In genomic region chr19:41441911-41442607, GRCm38 (mm10) we compare ENCODE assay signal across 8 mouse cellular contexts. TPM values are rescaled to one million over a fixed set of nuclear protein-coding genes. Genes with fewer than 3 reads are reported as not detected.
DNase-seq lines count a peak whose midpoint lies in the region; ATAC-seq and TF ChIP-seq lines count a peak whose summit lies in the region.

No protein-coding gene starts in this region.

- peak; percentile 63 for ATAC-seq in CD4-positive, CD25-positive, alpha-beta regulatory T cell, adult 4 months
- ATAC-seq in limb, embryonic 12.5 days (ENCODE audit: insufficient number of reproducible peaks, insufficient read depth, low FRiP score, low TSS enrichment, low read depth) = no peak
- no peak for ATAC-seq in stomach, embryonic 15.5 days (ENCODE audit: insufficient read depth, low FRiP score, low read depth)

- H3K4me2 ChIP-seq in limb, embryonic 12.5 days = peak overlapping the region; percentile 51
- H3K4me2 ChIP-seq in stomach, embryonic 15.5 days = peak overlapping the region; percentile 50

- TF ChIP-seq CTCF in gastrocnemius, adult 2 months (IDR thresholded peaks at IDR 0.05) = no peak

- H3K9me3 ChIP-seq in forebrain, embryonic 10.5 days = no peaks in the 10 kb centered on the region
- H3K9me3 ChIP-seq in limb, embryonic 12.5 days = no peaks in the 10 kb centered on the region
- H3K9me3 ChIP-seq in stomach, embryonic 15.5 days = no peaks in the 10 kb centered on the region

- H3K27me3 ChIP-seq in forebrain, embryonic 10.5 days (ENCODE audit: poor library complexity, severe bottlenecking) = peaks cover 30% of the 10 kb centered on the region
- peaks cover 18% of the 10 kb centered on the region for H3K27me3 ChIP-seq in limb, embryonic 12.5 days
- H3K27me3 ChIP-seq in stomach, embryonic 15.5 days (replicated peaks) = no peaks in the 10 kb centered on the region

- 21% methylated on average over 20 of the region's 20 CpGs for WGBS in forebrain, embryonic 10.5 days
- 17% methylated on average over 20 of the region's 20 CpGs for WGBS in limb, embryonic 12.5 days
- WGBS in stomach, embryonic 15.5 days = 28% methylated on average over 20 of the region's 20 CpGs

- peak overlapping the region; percentile 45 for H3K4me3 ChIP-seq in gastrocnemius, adult 2 months
- H3K4me3 ChIP-seq in forebrain, embryonic 10.5 days = peak overlapping the region; percentile 17; the same call in 1 of the 2 replicates
- H3K4me3 ChIP-seq in limb, embryonic 12.5 days (replicated peaks) = peak overlapping the region; percentile 27
- H3K4me3 ChIP-seq in stomach, embryonic 15.5 days (replicated peaks) = peak overlapping the region; percentile 19

- peaks cover 29% of the 10 kb centered on the region for H3K4me1 ChIP-seq in forebrain, embryonic 10.5 days
- H3K4me1 ChIP-seq in limb, embryonic 12.5 days (replicated peaks) = 0 out of 2 replicates have a peak, but pooled peaks cover 2% of the 10 kb centered on the region
- no peaks in the 10 kb centered on the region for H3K4me1 ChIP-seq in stomach, embryonic 15.5 days

- no peak overlapping the region for H3K27ac ChIP-seq in gastrocnemius, adult 2 months
- no peak overlapping the region for H3K27ac ChIP-seq in forebrain, embryonic 10.5 days
- H3K27ac ChIP-seq in limb, embryonic 12.5 days = no peak overlapping the region
- H3K27ac ChIP-seq in stomach, embryonic 15.5 days = no peak overlapping the region

- intact Hi-C loops in gastrocnemius, adult 2 months (cut with DNase I) = loop anchor here (10.0 kb wide), 1 partner anchor 323 kb away; no protein-coding TSS in a partner anchor
- intact Hi-C loops in gastrocnemius, postnatal 14 days (cut with DNase I; ENCODE audit: low total_unique reads) = no loop called here
- intact Hi-C loops in gastrocnemius, postnatal 36 days (cut with DNase I) = no loop called here

- H3K36me3 ChIP-seq in forebrain, embryonic 10.5 days (replicated peaks) = no peaks in the 10 kb centered on the region
- no peaks in the 10 kb centered on the region for H3K36me3 ChIP-seq in limb, embryonic 12.5 days
- H3K36me3 ChIP-seq in stomach, embryonic 15.5 days = no peaks in the 10 kb centered on the region

- H3K9ac ChIP-seq in limb, embryonic 12.5 days (replicated peaks) = 0 out of 2 replicates have a peak overlapping the region, but pooled peaks have one; percentile 9
- no peak overlapping the region for H3K9ac ChIP-seq in stomach, embryonic 15.5 days

- DNase-seq in gastrocnemius, adult 2 months = no peak
- no peak for DNase-seq in gastrocnemius, postnatal 14 days
- no peak for DNase-seq in forebrain, embryonic 10.5 days (ENCODE audit: extremely low spot score, low spot score)
- DNase-seq in c-Kit-positive CD71-positive TER-119-positive erythroid progenitor cells, embryonic 14.5 days (ENCODE audit: low spot score) = no peak
- DNase-seq in gastrocnemius, postnatal 36 days = no peak

RNA-seq across cellular contexts. Expression of gene Lcor, which starts 40.4 kb away (rescaled TPM):
- total RNA-seq in gastrocnemius, adult 2 months (2021) = 10 to 100 TPM; 13.0 to 18.9 TPM
- total RNA-seq in gastrocnemius, postnatal 14 days (2021) = 10 to 100 TPM; 12.0 to 12.2 TPM
- 10 to 100 TPM; 17.1 to 17.6 TPM for polyA plus RNA-seq in CD4-positive, CD25-positive, alpha-beta regulatory T cell, adult 4 months (2017; shearing (Covaris generic))
- 14.2 and 15.9 TPM in 2 replicates for polyA plus RNA-seq in forebrain, embryonic 10.5 days (2016; fragmentation: Nextera tagmentation; extraction: Ambion mirVana)
- 9.8 and 10.4 TPM in 2 replicates for polyA plus RNA-seq in limb, embryonic 12.5 days (2016; fragmentation: Nextera tagmentation; extraction: Ambion mirVana)
- polyA plus RNA-seq in stomach, embryonic 15.5 days (2015; fragmentation: Nextera tagmentation; extraction: Ambion mirVana) = 19.4 and 22.9 TPM in 2 replicates
- 10 to 100 TPM; 11.2 to 12.6 TPM for total RNA-seq in gastrocnemius, postnatal 36 days (2021)

RNA-seq across cellular contexts. Expression of gene Pik3ap1, which starts 57.2 kb away (rescaled TPM):
- total RNA-seq in gastrocnemius, adult 2 months (2021) = under 1 TPM; 0.25 to 0.43 TPM
- total RNA-seq in gastrocnemius, postnatal 14 days (2021) = under 1 TPM; 0.38 to 0.70 TPM
- 1 to 10 TPM; 2.5 to 2.8 TPM for polyA plus RNA-seq in CD4-positive, CD25-positive, alpha-beta regulatory T cell, adult 4 months (2017; shearing (Covaris generic))
- 1.9 and 2.4 TPM in 2 replicates for polyA plus RNA-seq in forebrain, embryonic 10.5 days (2016; fragmentation: Nextera tagmentation; extraction: Ambion mirVana)
- polyA plus RNA-seq in limb, embryonic 12.5 days (2016; fragmentation: Nextera tagmentation; extraction: Ambion mirVana) = 0.97 and 1.4 TPM in 2 replicates
- 10.5 and 13.8 TPM in 2 replicates for polyA plus RNA-seq in stomach, embryonic 15.5 days (2015; fragmentation: Nextera tagmentation; extraction: Ambion mirVana)
- under 1 TPM; 0.61 to 0.69 TPM for total RNA-seq in gastrocnemius, postnatal 36 days (2021)
